Mouse (Mus musculus) adrenal gland, postnatal 25 days (tissue): Measurements from ENCODE around the gene Chmp4b. TPM values are rescaled to one million over a fixed set of nuclear protein-coding genes. Genes with fewer than 3 reads are reported as not detected.

Experiments used
- DNase-seq: peaks from one replicate; pipeline ENCODE4 v3.0.0; 2021; ENCODE audit warnings: mixed read lengths
- total RNA-seq: library from RNA; stranded (reverse); gene quantifications from 2 replicates; pipeline ENCODE4 v1.2.3, GENCODE M21; 2021

Chmp4b gene
- total RNA-seq, 1 experiment from 2014 or later = 247 TPM

DNA sequence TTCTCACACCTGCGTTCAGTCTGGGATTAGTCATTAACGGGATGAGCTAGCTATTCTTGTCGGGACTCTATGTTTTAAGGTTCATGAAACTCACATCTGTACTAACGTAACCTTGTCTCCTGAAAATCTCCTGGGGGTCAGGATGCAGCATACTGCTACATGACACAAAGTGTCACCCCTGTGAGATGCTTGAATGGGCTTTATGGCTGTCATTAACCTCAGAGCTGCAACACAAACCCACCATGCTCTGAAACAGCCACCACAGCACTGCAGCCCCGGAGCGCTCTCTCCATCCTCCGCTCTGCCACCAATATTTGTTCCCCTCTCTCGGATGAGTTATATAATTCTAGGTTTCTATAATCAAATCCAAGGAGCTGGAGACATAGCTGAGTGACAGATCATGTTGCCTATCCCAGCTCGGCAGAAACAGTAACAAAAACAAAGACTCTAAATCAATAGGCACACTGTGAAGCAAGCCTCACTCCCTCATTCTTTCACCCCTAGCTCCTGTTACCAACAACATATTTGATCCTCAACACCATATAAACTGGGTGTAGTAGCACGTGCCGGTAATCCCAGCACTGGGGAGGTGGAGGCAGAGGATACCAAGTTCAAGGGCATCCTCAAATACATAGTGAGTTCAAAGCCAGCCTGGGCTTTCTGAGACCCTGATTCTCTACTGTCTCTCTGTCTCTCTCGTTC, 67.5 kb downstream of the Chmp4b start:
- DNase-seq = no peak

DNA sequence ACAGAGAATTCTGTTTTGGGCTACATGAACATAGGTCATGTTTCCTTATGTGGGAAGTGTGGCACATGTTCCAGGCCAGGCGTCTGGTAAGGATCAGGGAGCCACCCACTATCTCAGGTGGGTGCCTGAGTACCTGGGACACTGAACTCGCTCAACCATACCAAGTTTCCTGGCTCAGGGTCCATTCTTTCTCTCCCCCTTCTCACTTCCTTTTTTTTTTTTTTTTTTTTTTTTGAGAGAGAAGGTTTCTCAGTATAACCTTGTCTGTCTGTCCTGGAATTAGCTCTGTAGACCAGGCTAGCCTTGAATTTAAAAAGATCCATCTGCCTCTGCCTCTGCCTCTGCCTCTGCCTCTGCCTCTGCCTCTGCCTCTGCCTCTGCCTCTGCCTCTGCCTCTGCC, 68.8 kb downstream of the Chmp4b start:
- no peak for DNase-seq

DNA sequence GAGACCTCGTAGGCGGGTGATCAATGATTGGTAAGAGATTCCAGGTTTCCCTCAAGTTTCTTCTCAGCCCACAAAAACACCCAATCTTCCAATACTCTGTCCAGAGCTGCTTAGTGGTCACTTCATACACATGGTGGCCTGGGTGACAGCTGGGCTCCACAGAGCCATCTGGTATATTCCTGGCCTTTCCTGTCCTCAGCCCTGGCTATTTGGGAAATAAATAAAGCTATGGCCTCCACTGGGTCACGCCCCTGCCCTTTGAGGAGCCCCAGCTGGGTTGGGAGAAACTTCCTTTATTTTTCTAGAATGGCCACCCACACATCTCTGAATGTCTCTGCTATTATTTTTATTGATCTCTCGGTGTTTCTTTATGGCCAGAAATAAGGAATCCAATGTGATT, 72.0 kb downstream of the Chmp4b start:
- no peak for DNase-seq

DNA sequence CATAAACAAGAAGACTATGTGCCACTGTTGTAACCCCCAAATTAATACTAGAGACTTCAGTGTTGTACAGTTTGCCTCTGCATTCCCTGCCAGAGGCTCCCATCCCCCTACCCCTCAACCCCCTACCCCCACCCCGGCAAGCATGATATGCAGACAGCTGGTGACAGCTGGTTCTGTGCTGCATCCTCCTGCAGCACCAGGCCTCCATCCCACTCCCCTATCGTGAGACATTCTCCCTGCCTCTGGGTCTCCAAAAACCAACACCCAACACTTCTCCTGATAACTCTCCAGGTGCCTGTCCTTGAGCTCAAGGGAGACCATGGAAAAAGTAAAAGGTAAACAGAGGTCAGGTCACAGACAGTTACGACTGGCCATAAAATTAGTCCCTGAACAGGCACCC, 78.2 kb downstream of the Chmp4b start:
- DNase-seq = no peak

DNA sequence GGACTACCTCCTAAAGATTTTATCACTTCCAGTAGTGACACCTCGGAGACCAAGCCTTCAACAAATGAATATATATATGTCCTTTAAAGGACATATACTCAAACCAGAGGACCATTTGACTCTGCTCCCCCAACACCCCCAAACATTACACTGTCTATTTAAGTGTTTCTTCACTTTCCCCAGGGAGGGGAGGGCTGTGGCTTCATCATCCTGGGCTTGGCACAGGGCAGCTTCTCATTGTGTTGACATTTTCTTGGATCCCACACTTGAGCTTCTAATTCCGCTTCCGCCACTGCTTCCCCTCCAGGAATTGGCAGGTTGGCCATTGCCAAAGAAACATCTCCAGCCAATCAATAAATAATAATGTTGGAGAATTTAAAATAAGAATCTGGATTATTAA, 79.3 kb downstream of the Chmp4b start:
- no peak for DNase-seq

DNA sequence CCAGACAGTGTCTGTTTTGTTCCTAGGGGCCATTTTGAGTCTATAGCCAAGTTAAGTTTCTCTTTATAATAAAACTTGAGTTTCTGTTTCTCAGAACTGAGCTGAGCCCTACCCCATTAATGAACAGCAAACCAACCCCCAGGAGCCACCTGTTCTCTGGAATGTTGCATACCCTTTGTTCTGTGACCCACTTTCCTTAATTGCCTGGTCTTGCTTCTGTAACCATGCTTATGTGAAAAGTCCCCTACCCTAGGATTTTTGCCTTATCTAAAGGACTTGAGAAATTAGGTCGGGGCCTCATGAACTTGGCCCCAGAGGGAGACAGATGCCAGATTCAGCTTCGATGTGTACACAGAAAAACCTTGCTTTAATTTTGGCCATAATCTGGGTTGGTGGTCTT, 80.4 kb downstream of the Chmp4b start:
- DNase-seq = no peak

DNA sequence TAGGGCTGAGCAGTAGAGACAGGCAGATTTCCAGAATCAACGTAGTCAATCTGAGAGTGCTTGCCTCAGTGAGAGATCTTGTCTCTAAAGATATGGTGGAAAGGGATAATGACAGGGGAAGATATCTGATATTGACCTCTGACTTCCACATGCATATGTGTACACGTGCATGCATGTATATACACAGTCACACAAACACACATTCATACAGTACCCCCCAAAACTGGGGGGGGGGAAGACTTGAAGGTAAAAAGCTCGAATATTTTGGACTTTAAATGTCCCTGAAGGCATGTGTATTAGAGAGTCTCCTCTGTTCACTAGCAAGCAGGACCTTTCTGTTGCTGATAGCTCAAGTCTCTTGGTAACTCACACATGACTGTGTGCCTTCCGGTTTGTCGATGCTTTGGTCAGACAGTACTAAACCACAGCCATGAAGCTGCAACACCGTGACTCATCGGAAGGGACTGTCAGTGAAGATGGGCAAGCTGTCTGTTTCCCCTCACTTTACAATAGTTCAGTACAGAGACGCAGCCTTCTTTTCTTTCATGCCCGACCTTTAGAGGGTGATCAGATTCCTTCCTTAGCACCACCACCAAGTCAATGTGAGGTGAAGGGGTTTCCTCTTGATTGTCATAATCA, 81.1 kb downstream of the Chmp4b start:
- no peak for DNase-seq

DNA sequence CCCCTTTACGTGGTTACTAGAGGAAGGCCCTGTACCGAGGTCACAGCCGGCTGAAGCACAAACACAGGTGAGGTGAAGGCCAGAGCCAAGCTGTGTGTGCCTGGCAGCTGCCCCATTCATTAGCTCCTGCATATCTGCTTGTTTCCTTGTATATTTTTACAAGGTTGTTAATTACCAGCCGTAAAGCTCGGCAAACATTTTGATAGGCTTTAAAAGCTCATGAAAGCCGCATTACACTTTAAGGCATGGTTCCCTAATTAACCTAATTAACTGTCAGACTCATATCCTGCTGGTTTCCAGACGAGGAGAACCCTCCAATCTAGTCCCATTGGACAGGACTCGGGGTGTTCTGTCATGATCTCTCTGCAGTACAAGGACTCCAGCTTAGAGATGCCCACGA, 83.5 kb downstream of the Chmp4b start:
- no peak for DNase-seq

DNA sequence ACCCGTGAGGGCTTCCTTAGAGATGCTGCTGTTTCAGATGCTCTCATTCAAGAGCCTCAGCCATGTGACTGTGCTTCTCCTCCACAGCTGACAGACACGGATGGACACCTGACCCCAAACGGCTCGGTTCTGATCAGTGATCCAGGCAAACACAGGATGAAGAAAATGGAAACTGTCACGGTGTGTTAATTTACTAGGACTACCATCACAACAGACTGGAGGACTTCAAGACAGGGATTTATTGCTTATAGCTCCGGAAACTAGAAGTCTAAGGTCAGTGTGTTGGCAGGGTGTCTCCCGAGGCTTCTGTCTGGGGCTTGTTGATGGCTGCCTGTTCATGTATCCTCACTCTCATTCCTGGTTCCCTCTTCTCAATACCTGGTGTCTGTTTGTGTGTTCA, 83.9 kb downstream of the Chmp4b start:
- DNase-seq = no peak

DNA sequence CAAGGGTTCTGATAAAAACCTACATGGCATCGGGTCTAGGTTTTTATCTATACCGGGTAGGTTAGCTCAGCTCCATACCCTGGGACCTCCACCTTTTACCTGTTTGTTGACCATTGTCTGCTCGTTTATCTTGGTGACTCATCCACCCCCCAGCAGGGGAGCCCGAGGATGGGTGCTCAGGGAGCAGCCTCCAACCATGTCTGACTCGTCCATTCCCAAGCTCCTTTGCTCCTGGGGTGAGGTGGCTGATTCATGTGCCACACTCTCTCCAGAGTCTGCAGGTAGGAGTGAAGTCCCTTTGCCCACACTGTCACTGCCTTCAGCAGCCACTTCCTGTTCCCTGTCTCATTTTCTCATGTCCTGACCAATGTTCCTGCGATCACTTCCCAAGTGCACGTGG, 84.5 kb downstream of the Chmp4b start:
- no peak for DNase-seq

DNA sequence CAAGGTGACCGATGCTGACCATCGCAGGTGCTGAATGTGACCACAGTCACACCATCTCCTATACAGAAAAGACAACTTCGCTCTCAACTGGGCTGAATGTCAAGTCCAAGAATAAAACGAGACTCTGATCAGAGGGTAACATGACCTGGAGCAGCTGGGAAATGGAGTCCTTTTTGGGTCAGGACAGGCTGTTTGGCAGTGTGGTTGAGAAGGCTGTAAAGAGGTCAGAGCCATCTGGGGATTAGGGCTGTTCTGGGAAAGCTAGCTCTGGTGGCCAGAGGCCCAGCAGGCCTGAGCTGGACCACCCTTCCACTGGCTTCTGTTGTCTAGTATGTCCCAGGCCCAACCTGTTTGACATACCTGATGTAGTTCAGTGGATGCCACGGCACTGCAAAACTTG, 87.1 kb downstream of the Chmp4b start:
- DNase-seq = no peak

DNA sequence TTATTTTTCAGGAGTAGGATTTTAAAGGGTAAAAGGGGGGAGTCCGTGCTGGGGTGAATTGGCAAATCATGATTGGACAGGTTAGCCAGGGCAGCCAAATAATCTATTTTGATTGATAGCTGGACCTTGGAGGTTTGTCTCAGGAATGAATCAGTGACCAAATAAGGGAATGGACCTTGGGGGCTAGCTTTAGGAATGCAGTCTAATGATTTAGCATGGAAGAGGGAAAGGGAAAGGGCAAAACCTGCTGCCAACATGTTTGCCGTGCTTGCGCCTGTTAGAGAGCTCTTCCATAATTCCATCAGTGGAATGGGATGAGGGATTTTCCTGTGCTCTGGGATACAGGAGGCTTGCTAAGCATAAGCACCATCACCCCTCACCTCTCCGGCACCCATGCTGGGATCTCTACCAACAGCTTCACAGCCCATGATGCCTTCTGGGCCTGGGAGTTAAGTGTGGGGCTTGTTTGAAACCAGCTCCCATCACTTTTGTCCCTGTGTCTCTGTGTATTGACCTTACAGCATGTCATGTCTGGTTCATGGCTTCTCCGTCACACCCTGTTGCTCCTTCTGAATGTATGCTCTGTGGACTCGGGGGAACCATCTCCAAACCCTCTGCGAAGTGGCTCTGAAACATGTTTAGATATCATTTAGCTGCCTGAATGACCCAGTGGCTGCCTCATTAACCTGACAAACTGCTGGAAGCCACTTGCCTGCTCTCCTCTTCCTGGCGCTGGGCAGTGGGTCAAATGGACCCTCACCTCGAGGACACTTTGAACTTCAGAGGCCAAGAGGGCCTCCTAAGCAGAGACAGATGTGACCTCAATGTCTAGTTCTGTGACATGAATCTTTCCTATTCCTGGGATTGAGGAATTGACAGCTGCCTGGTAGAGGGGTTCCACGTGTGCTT, 91.7 kb downstream of the Chmp4b start:
- peak; percentile 28 for DNase-seq

DNA sequence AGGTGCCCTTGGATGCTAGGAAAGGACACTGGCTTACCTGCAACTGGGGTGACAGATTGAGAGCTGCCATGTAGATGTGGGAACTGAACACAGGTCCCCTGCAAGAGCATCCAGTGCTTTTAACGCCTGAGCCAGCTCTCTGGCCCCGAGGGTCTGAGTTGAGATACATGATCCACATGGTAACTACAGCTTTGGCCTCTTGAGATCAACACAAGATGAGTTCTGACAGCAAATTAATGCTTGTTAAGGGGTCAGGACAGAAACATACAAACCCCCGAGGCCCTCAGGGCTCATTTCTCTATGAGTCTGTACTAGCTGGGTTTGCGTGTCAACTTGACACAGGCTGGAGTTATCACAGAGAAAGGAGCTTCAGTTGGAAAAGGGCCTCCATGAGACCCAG, 92.4 kb downstream of the Chmp4b start:
- no peak for DNase-seq

Other genes with a start within 250 kb of the Chmp4b start
- 21.9 and 24.7 TPM in 2 replicates for gene Snta1, start 243.6 kb upstream of the Chmp4b start, total RNA-seq
- gene Cbfa2t2, start 215.2 kb upstream of the Chmp4b start, total RNA-seq = 40.7 and 50.1 TPM in 2 replicates
- not detected in 2 replicates for gene 1700003F12Rik, start 104.6 kb upstream of the Chmp4b start, total RNA-seq
- 0.21 TPM in 1 of 2 replicates, not detected in the other for gene Actl10, start 99.9 kb upstream of the Chmp4b start, total RNA-seq
- 2.0 and 2.1 TPM in 2 replicates for gene Necab3, start 92.8 kb upstream of the Chmp4b start, total RNA-seq
- gene E2f1, start 81.8 kb upstream of the Chmp4b start, total RNA-seq = 11.2 and 13.2 TPM in 2 replicates
- 32.7 and 34.3 TPM in 2 replicates for gene Pxmp4, start 48.0 kb upstream of the Chmp4b start, total RNA-seq
- gene Zfp341, start 38.4 kb upstream of the Chmp4b start, total RNA-seq = 3.3 and 3.6 TPM in 2 replicates
- gene 4930519P11Rik, start 38.3 kb upstream of the Chmp4b start, total RNA-seq = 1.2 TPM in 1 of 2 replicates, not detected in the other
- gene Gm14214, start 118.3 kb downstream of the Chmp4b start, total RNA-seq = not detected in 2 replicates
- 196 and 201 TPM in 2 replicates for gene Raly, start 139.4 kb downstream of the Chmp4b start, total RNA-seq
- gene a, start 139.7 kb downstream of the Chmp4b start, total RNA-seq = not detected in 2 replicates
- gene Eif2s2, start 241.2 kb downstream of the Chmp4b start, total RNA-seq = 107 and 151 TPM in 2 replicates